Mouse (Mus musculus) spleen, postnatal 10 days (tissue): Measurements from ENCODE around the gene Atp2b2.
A peak's percentile ranks its signal among the peaks of the same experiment; 100 is the strongest.

Experiments
- DNase-seq, 2 experiments: peaks; one replicate each; pipeline ENCODE4 v3.0.0; 2021 to 2022; ENCODE audit warnings: low spot score in 2 of 2

The Atp2b2 gene

GRCm38 (mm10) chr6:114012834-114013233 is 29.6 kb downstream of the Atp2b2 start:
- DNase-seq = no peak

DNA sequence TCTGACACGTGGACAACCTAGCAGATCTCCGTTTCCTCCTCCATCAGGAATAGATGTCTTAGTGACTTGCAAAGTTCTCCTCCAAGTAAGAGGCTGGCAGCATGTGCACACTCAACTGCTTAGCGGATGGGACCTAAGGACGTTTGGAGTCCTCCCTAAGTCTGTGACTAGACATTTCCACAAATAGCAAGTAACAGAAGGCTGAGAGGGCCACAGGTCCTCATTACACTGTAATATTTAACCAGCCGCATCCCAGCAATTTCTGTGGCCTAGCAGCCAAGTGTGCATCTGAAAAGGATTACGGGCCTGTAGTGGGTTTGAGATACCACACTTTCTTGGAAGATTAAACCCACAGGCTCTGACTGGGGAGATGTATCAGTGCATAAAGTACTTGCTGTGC is 30.4 kb downstream of the Atp2b2 start:
- DNase-seq = no peak

GRCm38 (mm10) chr6:114003796-114004195 is 38.6 kb downstream of the Atp2b2 start:
- no peak for DNase-seq

- no peak for DNase-seq
Measured at GRCm38 (mm10) chr6:114000928-114001327, 41.5 kb downstream of the Atp2b2 start.

DNA sequence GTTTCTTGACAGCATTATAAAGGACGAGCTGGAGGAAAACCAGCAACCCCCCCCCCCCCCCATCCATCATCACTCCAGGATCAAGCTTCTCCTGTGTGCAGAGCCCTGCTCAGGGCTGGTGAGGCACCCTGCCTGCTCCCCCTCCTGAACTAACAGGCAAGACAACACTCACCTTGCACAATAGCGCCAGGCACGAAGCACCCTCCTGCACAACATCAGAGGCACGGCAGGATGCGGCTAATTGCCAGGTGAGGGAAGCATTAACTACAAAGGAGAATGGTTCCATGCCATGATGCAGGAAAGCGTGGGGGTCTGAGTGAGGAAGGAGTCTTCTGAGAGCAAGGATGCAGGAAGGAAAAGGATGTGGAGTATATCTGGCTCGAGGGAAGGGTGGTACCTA is 42.1 kb downstream of the Atp2b2 start:
- DNase-seq = no peak

GRCm38 (mm10) chr6:113998413-113998812 is 44.0 kb downstream of the Atp2b2 start:
- DNase-seq = no peak

GRCm38 (mm10) chr6:113994176-113994575 is 48.2 kb downstream of the Atp2b2 start:
- no peak for DNase-seq

DNA sequence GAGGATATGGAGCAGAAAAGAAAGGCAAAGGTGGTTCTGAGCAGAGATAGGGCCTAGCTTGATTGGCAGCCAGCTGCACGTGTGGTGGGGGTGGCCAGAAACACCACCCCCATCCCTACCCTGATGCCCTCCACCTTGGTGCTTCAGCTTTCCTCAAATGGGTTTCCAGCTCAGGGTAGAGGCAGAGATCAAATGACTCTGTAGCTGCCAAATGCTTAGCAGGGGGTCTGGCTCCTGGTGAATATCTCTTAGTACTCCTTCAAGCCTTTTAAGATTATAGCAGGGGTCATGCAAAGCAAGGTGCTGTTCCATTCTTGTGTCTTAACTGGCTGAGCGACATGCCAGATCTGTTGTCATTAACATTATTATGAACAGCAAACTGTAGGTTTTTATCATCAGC is 50.3 kb downstream of the Atp2b2 start:
- no peak for DNase-seq

- DNase-seq = no peak
Measured at GRCm38 (mm10) chr6:113991482-113991881, 50.9 kb downstream of the Atp2b2 start.

GRCm38 (mm10) chr6:113990044-113990443 is 52.4 kb downstream of the Atp2b2 start:
- no peak for DNase-seq

DNA sequence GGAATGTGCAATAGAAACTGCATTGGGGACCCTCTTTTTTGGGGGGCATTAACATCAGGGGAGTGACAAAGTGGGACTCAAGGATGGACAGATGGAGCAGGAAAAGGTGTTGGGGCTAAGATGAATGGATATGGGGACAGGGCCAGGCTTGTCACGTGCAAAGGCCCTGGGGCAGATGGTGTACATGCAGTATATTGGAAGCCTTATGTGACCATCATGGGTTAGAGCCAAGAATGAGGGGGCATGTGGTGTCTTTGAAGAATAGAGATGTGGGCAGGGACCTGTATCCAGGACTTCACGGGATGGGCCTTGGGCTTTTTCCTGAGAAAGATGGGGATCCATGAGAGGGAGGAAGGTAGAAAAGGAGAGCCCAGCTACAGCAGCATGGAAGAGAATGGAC is 53.9 kb downstream of the Atp2b2 start:
- no peak for DNase-seq

DNA sequence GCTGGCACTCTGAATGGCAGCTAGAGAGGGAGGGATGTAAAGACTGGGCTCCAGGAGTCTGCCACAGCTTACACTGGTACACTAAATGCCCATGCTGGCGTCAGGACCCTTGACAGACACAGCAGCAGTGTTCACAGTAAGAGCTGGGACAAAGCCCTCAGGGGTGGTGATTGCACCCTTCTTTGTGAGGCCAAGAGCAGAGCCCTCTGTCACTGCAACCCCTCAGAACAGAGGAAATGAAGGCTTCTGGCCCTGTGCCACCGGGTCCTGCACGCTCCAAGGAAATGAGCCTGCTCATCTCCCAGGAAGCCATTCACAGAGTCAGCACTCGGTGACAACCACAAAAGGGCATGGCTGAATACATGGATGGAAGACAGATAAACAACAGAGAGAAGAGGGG is 55.7 kb downstream of the Atp2b2 start:
- no peak for DNase-seq

DNA sequence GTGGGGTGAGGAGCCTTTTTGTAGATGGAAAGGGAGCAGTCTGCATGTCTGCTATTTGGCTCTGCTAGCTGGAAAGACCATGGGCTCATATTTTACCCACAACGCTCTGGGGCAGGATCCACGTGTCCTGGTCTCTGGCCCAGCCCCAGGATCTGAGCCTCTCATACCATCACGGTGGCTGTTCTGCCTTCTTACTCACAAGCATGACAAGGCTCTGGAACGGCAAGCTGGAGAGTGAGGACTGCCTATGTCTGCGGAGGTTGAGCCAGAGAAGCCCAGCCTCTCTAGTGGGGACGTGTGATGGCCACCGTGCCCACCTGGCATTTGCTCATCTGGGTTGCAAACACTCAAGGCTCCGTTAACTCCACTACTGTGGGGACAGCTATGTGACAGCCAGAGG is 63.7 kb downstream of the Atp2b2 start:
- DNase-seq = no peak

GRCm38 (mm10) chr6:113978091-113978650 is 64.2 kb downstream of the Atp2b2 start:
- no peak for DNase-seq

DNA sequence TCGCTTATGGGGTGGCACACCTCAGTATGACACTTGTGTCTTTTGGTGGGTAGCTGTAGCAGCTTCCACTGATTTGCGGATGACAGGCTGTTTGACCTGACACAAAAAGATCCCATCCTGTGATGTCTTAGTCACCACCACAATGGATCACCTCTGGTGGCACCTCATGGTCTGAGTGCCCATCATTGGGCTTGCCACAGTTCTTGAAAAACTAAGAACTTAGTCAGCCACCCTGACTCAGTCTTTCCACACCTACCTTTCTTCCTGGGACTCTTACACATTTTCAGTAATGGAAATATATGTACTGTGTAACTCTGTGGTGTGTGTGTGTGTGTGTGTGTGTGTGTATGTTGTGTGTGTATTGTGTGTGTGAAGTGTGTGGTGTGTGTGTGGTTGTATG is 71.5 kb downstream of the Atp2b2 start:
- no peak for DNase-seq

DNA sequence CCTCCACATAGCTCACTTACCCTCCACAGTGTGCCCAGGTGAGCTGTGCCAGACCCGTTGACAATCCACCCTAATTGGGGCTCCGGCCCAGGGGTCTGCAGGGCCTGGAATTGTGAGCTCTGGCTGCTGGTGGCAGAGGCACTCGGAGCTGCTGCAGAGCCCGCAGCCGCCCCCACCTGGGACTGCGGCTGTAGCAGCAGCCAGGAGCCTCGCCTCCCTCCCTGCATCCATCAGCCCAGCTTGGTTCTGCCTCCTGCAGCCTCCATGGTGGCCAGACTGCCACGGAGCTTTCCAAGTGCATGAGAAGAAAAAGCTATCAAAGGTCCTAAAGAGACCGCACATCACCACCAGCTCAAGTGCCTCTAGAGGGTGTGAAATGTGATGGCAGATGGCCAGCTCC is 71.9 kb downstream of the Atp2b2 start:
- DNase-seq = no peak

- DNase-seq = no peak
Measured at GRCm38 (mm10) chr6:113969751-113970150, 72.7 kb downstream of the Atp2b2 start.

DNA sequence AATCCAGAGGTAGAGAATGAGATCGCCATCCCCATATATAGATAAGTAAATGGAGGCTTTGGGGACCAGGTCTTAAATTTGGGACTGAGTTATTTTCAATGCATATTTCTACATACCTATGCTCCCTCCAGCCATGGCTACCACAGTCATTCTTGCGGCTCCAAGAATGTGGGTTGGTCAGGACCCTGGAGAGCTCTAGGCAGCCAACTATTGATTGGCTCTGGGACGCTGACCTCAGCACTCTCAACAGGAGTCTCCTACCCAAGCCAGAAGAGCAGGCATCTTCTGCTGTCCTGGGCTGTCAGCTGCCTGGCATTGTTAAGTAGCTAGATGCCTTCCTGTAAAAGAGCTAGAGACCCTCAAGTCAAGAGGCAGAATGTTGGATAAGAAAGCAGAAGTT is 79.6 kb downstream of the Atp2b2 start:
- DNase-seq = peak in 1 of 2 experiments; percentile 24

DNA sequence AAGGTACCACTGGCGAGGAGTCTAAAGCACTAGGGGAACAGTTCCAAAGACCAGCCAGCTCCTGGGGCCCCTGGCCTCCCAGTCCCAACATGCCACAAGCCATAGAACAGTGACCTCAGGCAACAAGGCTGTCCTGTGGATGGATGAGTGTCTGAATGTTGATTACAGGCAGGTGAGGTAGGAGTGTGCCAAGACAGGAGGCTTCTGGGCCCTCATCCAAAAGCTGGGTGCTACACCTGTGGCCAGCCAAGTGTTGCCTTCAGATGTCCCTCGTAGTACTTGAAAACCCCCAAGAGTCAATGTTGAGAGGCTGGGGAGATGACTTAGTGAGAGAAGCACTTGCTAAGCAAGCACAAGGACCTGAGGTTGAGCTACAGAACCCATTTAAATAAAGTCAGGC is 80.8 kb downstream of the Atp2b2 start:
- no peak for DNase-seq

DNA sequence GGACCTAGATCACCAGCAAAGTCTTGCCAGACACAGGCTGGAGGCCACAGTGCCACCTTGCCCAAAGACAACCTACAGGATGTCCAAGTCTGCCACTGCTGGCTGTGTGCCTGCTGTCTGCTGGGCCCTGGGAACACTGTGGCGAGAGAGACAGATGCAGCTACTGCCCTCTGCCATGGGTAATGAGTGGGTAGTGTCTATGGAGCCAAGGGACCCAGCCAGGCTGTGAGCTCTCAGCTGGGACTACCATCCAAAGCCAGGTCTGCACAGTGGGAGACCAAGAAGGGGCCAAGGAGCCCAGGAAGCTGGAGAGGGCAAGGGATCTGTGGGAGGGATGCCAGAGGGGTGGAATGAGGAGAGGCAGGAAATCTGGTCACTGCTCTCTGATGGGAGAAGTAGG is 83.1 kb downstream of the Atp2b2 start:
- DNase-seq = no peak

GRCm38 (mm10) chr6:113958714-113959113 is 83.7 kb downstream of the Atp2b2 start:
- DNase-seq = no peak

DNA sequence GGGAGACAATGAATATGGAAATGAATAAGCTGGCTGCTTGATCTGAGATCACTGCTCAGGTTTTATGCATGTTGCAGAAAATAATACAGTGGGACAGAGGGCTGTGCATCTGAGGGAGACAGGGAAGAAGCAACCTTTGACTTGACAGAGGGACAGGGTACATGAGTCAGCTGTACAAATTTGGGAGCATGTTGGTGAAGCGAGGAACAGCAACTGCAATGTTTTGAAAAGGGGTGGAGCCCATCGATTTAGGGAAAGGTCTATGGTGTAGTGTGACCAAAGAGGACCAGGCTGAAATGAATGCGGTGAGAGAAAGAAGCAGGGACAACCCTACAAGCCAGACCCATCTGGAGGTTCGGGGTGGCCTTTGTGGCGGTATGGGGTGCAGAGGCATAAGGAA is 84.4 kb downstream of the Atp2b2 start:
- DNase-seq = no peak

DNA sequence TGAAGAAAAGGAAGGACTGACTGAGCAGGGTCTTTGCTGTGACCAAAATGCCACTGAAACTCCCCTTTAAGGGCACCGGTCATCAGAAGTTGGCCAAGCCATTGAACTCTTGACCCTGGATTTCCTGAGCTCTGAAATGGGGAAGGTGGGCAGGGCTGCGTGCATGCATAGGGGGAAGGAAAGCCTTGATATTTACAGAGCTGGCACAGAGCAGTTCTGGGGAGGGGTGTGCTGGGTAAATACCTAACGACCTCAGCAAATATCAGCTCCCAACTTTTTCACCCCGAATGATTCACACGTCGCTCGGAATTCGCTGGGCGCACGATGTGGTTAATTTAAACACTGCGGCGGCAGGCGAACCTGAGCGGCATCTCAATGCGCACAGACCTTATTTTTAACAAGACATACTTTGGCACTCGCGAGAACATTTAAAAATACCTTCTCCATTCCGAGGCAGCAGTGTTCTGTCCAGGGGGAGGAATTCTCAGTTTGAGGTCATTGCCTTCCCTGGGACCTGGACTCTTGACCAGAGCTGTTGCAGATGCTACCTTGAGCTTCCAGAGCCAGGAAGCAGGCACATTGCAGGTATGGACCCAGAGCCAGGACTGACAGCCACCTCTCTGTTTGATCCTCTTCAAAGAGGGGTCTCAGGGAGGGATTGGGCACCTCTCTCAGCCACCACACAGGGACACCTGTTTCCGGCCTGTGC is 85.0 kb downstream of the Atp2b2 start:
- no peak for DNase-seq

DNA sequence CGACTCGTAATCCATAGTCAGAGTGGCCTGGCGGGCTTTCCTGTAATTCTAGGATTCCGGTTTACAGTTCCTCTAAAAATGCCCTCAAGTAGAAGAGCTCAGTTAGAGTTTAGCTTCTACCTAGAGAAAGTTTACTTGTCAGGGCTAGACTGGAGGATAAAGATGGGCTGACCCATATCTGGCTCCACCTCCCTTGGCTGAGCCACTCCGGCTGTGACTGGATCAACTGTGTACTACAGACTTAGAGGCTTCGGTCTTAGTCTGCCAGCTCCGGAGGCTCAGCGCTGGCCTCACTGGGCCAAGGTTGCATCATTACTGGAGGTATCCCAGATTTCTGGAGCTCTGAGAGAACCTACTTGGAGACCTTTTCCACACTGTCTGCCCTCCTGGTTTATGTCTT is 94.9 kb downstream of the Atp2b2 start:
- no peak for DNase-seq
